In the genomic region with DNA sequence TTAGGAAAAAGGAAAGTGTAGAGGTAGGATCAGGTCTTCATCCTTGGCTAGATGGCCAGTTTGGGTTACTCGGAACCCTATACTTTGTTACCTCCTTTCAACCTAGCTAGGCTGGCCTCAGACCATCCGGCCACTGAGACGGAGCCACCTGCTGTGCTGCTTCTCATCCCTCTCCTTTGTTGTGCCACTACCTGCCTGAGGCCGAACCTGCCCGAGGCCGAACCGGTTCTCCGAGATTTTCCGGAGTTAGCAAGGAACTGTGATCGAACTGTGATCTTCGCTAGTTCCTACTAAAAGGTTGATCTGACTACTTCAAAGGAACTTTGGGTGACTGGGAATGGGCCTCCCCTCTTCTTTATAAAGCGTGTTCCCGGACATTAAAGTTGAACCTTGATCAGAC, we compare ENCODE assay signal across 33 mouse cellular contexts. TPM values are rescaled to one million over a fixed set of nuclear protein-coding genes. Genes with fewer than 3 reads are reported as not detected.
A peak's percentile ranks its signal among the peaks of the same experiment; 100 is the strongest.
DNase-seq lines count a peak whose midpoint lies in the region; ATAC-seq and TF ChIP-seq lines count a peak whose summit lies in the region.
"Had no signal": no experiment of that assay in that cellular context is flagged by ENCODE, and none has a peak within 500 bp of the region (broad histone marks: within the 10 kb centered on the region; RNA-seq: fewer than 3 reads in every experiment).

No protein-coding gene starts in this region.

- H3K4me1 ChIP-seq in intestine, embryonic 15.5 days (replicated peaks): 0 out of 2 replicates have a peak, but pooled peaks cover 2% of the 10 kb centered on the region
- H3K4me1 ChIP-seq in stomach, postnatal 0 days (replicated peaks; ENCODE audit: control insufficient read depth, insufficient read depth): no peaks in the 10 kb centered on the region
- no peaks in the 10 kb centered on the region for H3K4me1 ChIP-seq in forebrain, embryonic 10.5 days
- H3K4me1 ChIP-seq: forebrain, embryonic 12.5 days; hindbrain, embryonic 10.5 days; hindbrain, embryonic 15.5 days; limb, embryonic 13.5 days; lung, embryonic 15.5 days; midbrain, embryonic 15.5 days had no signal

- H3K4me3 ChIP-seq in intestine, embryonic 15.5 days (replicated peaks): no peak overlapping the region
- H3K4me3 ChIP-seq in stomach, postnatal 0 days (ENCODE audit: low read depth, low read length): no peak overlapping the region
- H3K4me3 ChIP-seq in forebrain, embryonic 10.5 days: no peak overlapping the region
- H3K4me3 ChIP-seq: erythroblast, embryonic 14.5 days; forebrain, embryonic 12.5 days; gastrocnemius, adult 2 months; hindbrain, embryonic 10.5 days; hindbrain, embryonic 15.5 days; limb, embryonic 13.5 days; lung, embryonic 15.5 days; midbrain, embryonic 10.5 days; midbrain, embryonic 15.5 days had no signal

- WGBS in intestine, embryonic 15.5 days: 29% methylated on average over 13 of the region's 13 CpGs
- WGBS in stomach, postnatal 0 days: 35% methylated on average over 13 of the region's 13 CpGs
- 36% methylated on average over 13 of the region's 13 CpGs for WGBS in forebrain, embryonic 10.5 days

- no peaks in the 10 kb centered on the region; the same call in 1 of the 2 replicates for H3K36me3 ChIP-seq in intestine, embryonic 15.5 days
- 0 out of 2 replicates have a peak, but pooled peaks cover 4% of the 10 kb centered on the region for H3K36me3 ChIP-seq in stomach, postnatal 0 days (ENCODE audit: control insufficient read depth, insufficient read depth, low read length)
- peaks cover 37% of the 10 kb centered on the region for H3K36me3 ChIP-seq in forebrain, embryonic 10.5 days (replicated peaks)

- no peak overlapping the region for H3K9ac ChIP-seq in intestine, embryonic 15.5 days
- no peak overlapping the region for H3K9ac ChIP-seq in stomach, postnatal 0 days (ENCODE audit: low read length)
- H3K9ac ChIP-seq: forebrain, embryonic 12.5 days; hindbrain, embryonic 15.5 days; limb, embryonic 13.5 days; lung, embryonic 15.5 days; midbrain, embryonic 15.5 days had no signal

- no peak for TF ChIP-seq EP300 in stomach, postnatal 0 days (optimal IDR thresholded peaks at IDR 0.05)

- TF ChIP-seq CTCF in stomach, postnatal 0 days (IDR thresholded peaks at IDR 0.05; ENCODE audit: low read depth): no peak

- no peaks in the 10 kb centered on the region for H3K9me3 ChIP-seq in intestine, embryonic 15.5 days
- H3K9me3 ChIP-seq in stomach, postnatal 0 days (ENCODE audit: control insufficient read depth, low read length): no peaks in the 10 kb centered on the region
- no peaks in the 10 kb centered on the region for H3K9me3 ChIP-seq in forebrain, embryonic 10.5 days
- H3K9me3 ChIP-seq: forebrain, embryonic 12.5 days; G1E; hindbrain, embryonic 10.5 days; hindbrain, embryonic 15.5 days; limb, embryonic 13.5 days; lung, embryonic 15.5 days; midbrain, embryonic 10.5 days; midbrain, embryonic 15.5 days had no signal

- no peak overlapping the region for H3K4me2 ChIP-seq in intestine, embryonic 15.5 days (replicated peaks)
- H3K4me2 ChIP-seq in stomach, postnatal 0 days (replicated peaks; ENCODE audit: low read depth): no peak overlapping the region
- H3K4me2 ChIP-seq: forebrain, embryonic 12.5 days; hindbrain, embryonic 15.5 days; limb, embryonic 13.5 days; liver, embryonic 11.5 days; lung, embryonic 15.5 days; midbrain, embryonic 15.5 days had no signal

- no peaks in the 10 kb centered on the region for H3K27me3 ChIP-seq in intestine, embryonic 15.5 days (replicated peaks)
- H3K27me3 ChIP-seq in stomach, postnatal 0 days (ENCODE audit: control insufficient read depth, insufficient read depth, low read length): no peaks in the 10 kb centered on the region
- no peaks in the 10 kb centered on the region for H3K27me3 ChIP-seq in forebrain, embryonic 10.5 days (ENCODE audit: poor library complexity, severe bottlenecking)
- H3K27me3 ChIP-seq: forebrain, embryonic 12.5 days; hindbrain, embryonic 15.5 days; limb, embryonic 13.5 days; lung, embryonic 15.5 days; midbrain, embryonic 15.5 days had no signal

- DNase-seq in urinary bladder, adult 18-20 months (ENCODE audit: low spot score in 2 of 2): peak; percentile 20 to 47
- no peak for DNase-seq in urinary bladder, postnatal 4 days (ENCODE audit: low spot score in 2 of 2)
- peak; percentile 39 for DNase-seq in ES-CJ7 (ENCODE audit: low read depth, low spot score)
- DNase-seq in stomach, postnatal 0 days (ENCODE audit: low spot score): peak; percentile 50
- DNase-seq in forebrain, embryonic 10.5 days (ENCODE audit: extremely low spot score, low spot score): no peak
- DNase-seq in frontal cortex, postnatal 10 days (ENCODE audit: low spot score in 2 of 2): no peak
- no peak for DNase-seq in adrenal gland, adult (ENCODE audit: inconsistent age in 2 of 2, low spot score in 1 of 2)
- DNase-seq: adrenal gland, postnatal 25 days; cerebellum, adult 18-20 months; cerebellum, postnatal 10 days; gastrocnemius, adult 2 months; heart, postnatal 14 days; kidney, adult 9 months; kidney, postnatal 10 days; right cerebral cortex, postnatal 25 days; thymus, postnatal 4 days had no signal

- 0 out of 2 replicates have a peak, but pooled peaks have one; percentile 28 for ATAC-seq in intestine, embryonic 15.5 days
- no peak for ATAC-seq in stomach, postnatal 0 days (ENCODE audit: low FRiP score, low TSS enrichment)
- ATAC-seq: inflammation-experienced regulatory T-cells, adult 6 months; midbrain, embryonic 15.5 days had no signal

- H3K27ac ChIP-seq in intestine, embryonic 15.5 days: no peak overlapping the region
- H3K27ac ChIP-seq in stomach, postnatal 0 days (replicated peaks): no peak overlapping the region
- H3K27ac ChIP-seq in forebrain, embryonic 10.5 days: no peak overlapping the region
- H3K27ac ChIP-seq: forebrain, embryonic 12.5 days; gastrocnemius, adult 2 months; hindbrain, embryonic 10.5 days; hindbrain, embryonic 15.5 days; limb, embryonic 13.5 days; lung, embryonic 15.5 days; midbrain, embryonic 10.5 days; midbrain, embryonic 15.5 days had no signal

RNA-seq across cellular contexts. Expression of a gene that starts 6.1 kb away (rescaled TPM):
- 19.5 and 25.0 TPM in 2 replicates for polyA plus RNA-seq in intestine, embryonic 15.5 days (2015; fragmentation: Nextera tagmentation; extraction: Ambion mirVana)
- 9.7 TPM in 2 replicates for polyA plus RNA-seq in stomach, postnatal 0 days (2015; fragmentation: Nextera tagmentation; extraction: Ambion mirVana)
- 45.1 and 46.0 TPM in 2 replicates for polyA plus RNA-seq in forebrain, embryonic 10.5 days (2016; fragmentation: Nextera tagmentation; extraction: Ambion mirVana)

RNA-seq across cellular contexts. Expression of a gene that starts 6.3 kb away (rescaled TPM):
- 40.9 and 47.8 TPM in 2 replicates for polyA plus RNA-seq in intestine, embryonic 15.5 days (2015; fragmentation: Nextera tagmentation; extraction: Ambion mirVana)
- polyA plus RNA-seq in stomach, postnatal 0 days (2015; fragmentation: Nextera tagmentation; extraction: Ambion mirVana): 31.7 and 33.4 TPM in 2 replicates
- 59.2 and 59.6 TPM in 2 replicates for polyA plus RNA-seq in forebrain, embryonic 10.5 days (2016; fragmentation: Nextera tagmentation; extraction: Ambion mirVana)

RNA-seq across cellular contexts. Expression of a gene that starts 7.5 kb away (rescaled TPM):
- polyA plus RNA-seq in intestine, embryonic 15.5 days (2015; fragmentation: Nextera tagmentation; extraction: Ambion mirVana): not detected in 2 replicates
- polyA plus RNA-seq in stomach, postnatal 0 days (2015; fragmentation: Nextera tagmentation; extraction: Ambion mirVana): not detected in 2 replicates
- not detected in 2 replicates for polyA plus RNA-seq in forebrain, embryonic 10.5 days (2016; fragmentation: Nextera tagmentation; extraction: Ambion mirVana)
- polyA plus RNA-seq: erythroblast, embryonic 14.5 days; G1E; heart, embryonic 14.5 days; inflammation-experienced regulatory T-cells, adult 6 months; large intestine, adult 2 months; liver, embryonic 11.5 days; liver, embryonic 16.5 days; neural tube, embryonic 11.5 days; spleen, adult 2 months had no signal

RNA-seq across cellular contexts. Expression of a gene that starts 26.1 kb away (rescaled TPM):
- 5.3 and 5.4 TPM in 2 replicates for polyA plus RNA-seq in intestine, embryonic 15.5 days (2015; fragmentation: Nextera tagmentation; extraction: Ambion mirVana)
- polyA plus RNA-seq in stomach, postnatal 0 days (2015; fragmentation: Nextera tagmentation; extraction: Ambion mirVana): 14.0 and 14.5 TPM in 2 replicates
- 2.4 and 3.1 TPM in 2 replicates for polyA plus RNA-seq in forebrain, embryonic 10.5 days (2016; fragmentation: Nextera tagmentation; extraction: Ambion mirVana)
- polyA plus RNA-seq: erythroblast, embryonic 14.5 days; G1E; inflammation-experienced regulatory T-cells, adult 6 months had no signal

RNA-seq across cellular contexts. Expression of a gene that starts 37.8 kb away (rescaled TPM):
- polyA plus RNA-seq in intestine, embryonic 15.5 days (2015; fragmentation: Nextera tagmentation; extraction: Ambion mirVana): 0.20 and 0.28 TPM in 2 replicates
- 0.45 and 0.53 TPM in 2 replicates for polyA plus RNA-seq in stomach, postnatal 0 days (2015; fragmentation: Nextera tagmentation; extraction: Ambion mirVana)
- polyA plus RNA-seq in forebrain, embryonic 10.5 days (2016; fragmentation: Nextera tagmentation; extraction: Ambion mirVana): 0.12 and 0.14 TPM in 2 replicates
- polyA plus RNA-seq: erythroblast, embryonic 14.5 days; limb, embryonic 13.5 days had no signal

Comparison
In these comparisons a context has a peak if more than half of its experiments do, and no peak if none do; other contexts are left out.
1. DNase-seq: peak in urinary bladder, adult 18-20 months (2 of 2), ES-CJ7 (single experiment) and stomach, postnatal 0 days (single experiment); none in urinary bladder, postnatal 4 days (0 of 2), forebrain, embryonic 10.5 days (single experiment), frontal cortex, postnatal 10 days (0 of 2) and adrenal gland, adult (0 of 2).